Mouse (Mus musculus): ENCODE data around the gene Agpat4. TPM values are rescaled to one million over a fixed set of nuclear protein-coding genes. Genes with fewer than 3 reads are reported as not detected.

Agpat4 gene
- 40.5 and 41.7 TPM in 2 replicates for polyA plus RNA-seq (2012; rRNA removed)

DNA sequence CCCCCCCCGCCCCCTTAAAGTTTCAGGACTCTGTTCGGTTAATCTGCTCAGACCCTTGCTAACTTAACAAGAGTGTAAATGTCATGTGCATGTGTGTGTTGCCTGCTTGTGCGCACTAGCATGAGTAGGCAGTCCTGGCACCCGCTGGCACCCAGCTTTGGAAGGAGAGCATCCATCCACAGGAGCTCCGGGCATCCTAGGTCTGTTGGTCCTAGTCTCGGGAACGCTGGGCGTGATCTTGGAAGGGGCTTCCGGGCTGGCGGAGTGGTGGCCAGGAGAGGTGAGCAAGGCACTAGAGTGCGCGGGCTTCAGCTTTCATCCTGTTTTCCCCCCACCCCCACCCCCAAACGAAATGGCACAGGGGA, at the start of gene Agpat4:
Gene Agpat4, plus strand, starts transcription at position 144 of the 365 bp plus-strand sequence.

Other genes with a start within 250 kb of the Agpat4 start
- 22.9 and 23.5 TPM in 2 replicates for gene Map3k4, start 200.1 kb downstream of the Agpat4 start, polyA plus RNA-seq (2012; rRNA removed)